Mouse (Mus musculus) brain, embryonic 14.5 days (tissue): ENCODE measurements at regions not wholly inside any gene's neighbourhood (a gene's known extent, or its start where the extent isn't known, plus 50 kb on each side); places are given as distances from the start of the nearest gene placed in this dataset.

Experiments
- CTCF ChIP-seq: fragments of 200-500 bp; IDR thresholded peaks from 2 replicates; pipeline ENCODE4 v1.5.1; 2012; ENCODE audit warnings: inconsistent platforms, mild to moderate bottlenecking, moderate library complexity, borderline replicate concordance; ENCODE audit not compliant: insufficient read depth, insufficient read length; ENCODE audit errors: extremely low read depth
- POLR2A ChIP-seq: fragments of 200-500 bp; IDR thresholded peaks from 2 replicates; pipeline ENCODE4 v1.6.1; 2012; ENCODE audit warnings: mild to moderate bottlenecking, inconsistent platforms, borderline replicate concordance; ENCODE audit not compliant: poor library complexity, insufficient read depth, insufficient read length, severe bottlenecking; ENCODE audit errors: extremely low read depth

DNA sequence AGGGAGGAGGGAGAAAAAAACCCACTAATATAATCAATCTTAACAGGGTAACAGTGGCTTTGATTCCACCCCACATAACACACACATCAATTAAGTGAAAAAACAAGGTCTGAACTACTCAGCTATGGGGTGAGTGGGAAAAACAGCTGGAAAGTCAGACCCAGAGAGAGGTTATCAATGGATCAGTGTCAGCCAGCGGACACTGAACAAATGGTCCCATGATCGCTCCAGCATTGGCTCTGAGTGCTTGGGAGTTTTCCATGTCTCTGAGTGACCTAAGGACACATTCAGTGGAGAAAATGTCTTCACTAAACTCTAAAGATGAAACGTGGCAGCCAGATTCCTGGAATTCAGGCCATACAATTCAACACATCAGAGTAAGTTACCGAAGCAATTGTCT is 281.9 kb downstream of the Epha4 start:
- TF ChIP-seq POLR2A (no peak), CTCF (no peak)
